Mouse (Mus musculus): Measurements from ENCODE around the gene Gm20388. TPM values are rescaled to one million over a fixed set of nuclear protein-coding genes. Genes with fewer than 3 reads are reported as not detected.

Gm20388 gene
- total RNA-seq, 2 experiments from 2014 or later: 1.9 to 2.0 TPM

DNA sequence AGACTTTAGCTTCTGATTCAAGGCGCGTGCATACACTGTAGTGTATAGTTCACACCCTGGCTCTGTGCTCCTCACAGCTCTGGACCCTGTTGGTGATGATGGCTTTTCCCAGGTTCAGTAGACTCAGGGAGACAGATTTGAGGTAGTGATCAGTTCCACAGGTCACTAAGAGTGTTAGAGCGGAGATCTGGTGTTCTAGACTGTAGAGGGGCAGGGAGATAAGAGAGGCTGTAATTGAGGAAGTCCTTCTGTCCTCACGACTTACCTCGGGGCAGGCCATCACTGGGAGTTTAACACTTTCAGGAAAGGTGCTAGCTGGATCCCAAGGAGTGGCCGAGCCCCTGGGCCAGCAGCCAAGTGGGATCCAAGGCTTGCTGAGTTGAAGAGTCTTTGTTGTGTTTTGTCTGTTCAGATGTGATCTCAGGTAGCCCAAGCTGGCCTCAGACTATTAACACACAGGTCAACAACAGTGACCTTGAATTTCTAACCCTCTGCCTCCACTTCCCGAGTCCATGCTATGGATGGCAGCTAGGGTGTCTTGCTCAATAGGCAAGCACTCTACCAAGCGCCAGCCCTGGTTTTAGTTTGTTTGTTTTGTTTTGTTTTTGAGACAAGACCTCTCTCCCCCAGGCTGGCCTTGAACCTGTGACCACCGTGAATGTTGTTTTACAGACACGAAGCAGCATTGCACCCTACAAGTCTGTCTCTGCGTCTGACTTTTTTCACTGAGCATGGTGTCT, 564.0 kb downstream of the Gm20388 start:
- no peak for DNase-seq

- DNase-seq: no peak
Measured at GRCm38 (mm10) chr8:120475462-120476201, 565.0 kb downstream of the Gm20388 start.

DNA sequence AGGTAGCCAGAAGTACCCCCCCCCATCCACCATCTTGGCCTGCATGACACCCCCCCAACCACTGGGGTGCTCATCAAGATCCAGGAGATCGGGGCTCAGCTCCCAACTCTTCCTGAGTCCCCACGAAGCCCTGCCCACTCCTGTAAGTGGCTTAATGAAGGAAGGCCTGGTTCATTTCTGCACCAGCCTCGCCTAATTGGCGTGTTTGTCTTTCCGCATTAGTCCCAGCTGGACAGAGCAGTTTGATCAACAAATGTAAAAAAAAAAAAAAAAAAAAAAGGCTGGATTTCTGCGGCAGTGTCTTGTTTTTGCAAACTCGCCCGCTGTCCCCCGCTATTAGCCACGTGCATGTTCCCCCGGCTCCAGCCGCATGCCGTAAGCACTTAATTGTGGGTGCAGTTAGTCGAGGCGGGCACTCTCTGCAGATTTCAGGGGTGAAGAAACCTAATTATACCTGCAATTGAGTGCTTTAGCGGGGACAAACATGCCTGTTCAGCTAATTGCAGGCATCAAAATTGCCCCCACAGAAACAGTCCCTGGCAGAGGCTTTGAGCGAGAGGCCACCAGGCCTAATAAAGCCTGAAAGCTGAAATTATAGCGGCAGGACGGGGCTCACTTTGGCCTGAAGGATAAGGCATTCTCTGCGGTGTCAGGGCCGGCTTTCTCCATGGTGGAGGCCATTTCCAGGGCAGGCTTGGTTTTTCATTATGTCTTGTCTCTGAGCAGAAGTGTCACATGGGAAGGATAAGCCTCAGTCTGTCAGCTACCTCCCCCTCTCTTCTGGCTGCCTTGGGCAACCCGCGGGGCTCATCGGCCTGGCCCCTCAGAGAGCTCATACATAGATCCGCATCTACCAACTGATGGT, 566.3 kb downstream of the Gm20388 start:
- no peak for DNase-seq

DNA sequence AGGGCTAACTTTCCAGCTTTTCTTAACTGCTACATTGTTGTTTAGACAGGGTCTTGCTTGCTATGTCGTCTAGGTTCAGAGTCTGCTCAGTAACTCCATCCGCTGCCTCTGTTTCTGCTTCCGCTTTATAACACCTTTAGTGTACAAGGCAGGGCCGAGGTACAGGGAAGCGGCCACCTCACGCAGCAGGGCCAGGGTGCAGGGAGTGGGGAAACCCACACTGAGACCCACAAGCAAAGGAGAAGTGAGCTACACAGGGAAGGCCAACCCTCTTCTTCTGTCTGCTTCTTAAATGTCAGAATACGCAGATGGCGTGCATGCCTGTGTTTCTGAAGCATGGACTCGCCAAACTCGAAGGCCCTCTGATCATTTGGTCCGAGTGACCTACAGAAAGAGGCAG, 568.1 kb downstream of the Gm20388 start:
- no peak for DNase-seq

DNA sequence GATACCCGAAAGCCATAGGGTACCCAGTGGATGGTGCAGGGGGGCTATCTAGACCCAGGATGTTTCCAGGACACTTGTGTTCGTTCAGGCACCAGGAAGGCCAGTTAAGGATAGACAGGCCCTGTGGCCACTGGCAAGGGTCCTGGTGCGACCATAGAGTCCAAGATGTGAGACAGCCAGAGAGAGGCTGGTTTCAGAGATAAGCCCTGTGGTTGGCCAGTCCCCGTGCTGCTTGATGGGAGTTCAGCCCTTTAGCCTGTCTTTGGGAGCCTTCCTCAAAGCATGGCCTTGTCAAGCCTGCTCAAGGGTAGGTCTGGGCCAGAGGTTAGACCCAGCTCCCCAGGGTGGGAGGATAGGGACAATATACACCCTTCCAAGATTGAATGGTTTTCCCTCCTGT, 569.0 kb downstream of the Gm20388 start:
- no peak for DNase-seq

- DNase-seq: no peak
Measured at GRCm38 (mm10) chr8:120482015-120482689, 571.5 kb downstream of the Gm20388 start.

DNA sequence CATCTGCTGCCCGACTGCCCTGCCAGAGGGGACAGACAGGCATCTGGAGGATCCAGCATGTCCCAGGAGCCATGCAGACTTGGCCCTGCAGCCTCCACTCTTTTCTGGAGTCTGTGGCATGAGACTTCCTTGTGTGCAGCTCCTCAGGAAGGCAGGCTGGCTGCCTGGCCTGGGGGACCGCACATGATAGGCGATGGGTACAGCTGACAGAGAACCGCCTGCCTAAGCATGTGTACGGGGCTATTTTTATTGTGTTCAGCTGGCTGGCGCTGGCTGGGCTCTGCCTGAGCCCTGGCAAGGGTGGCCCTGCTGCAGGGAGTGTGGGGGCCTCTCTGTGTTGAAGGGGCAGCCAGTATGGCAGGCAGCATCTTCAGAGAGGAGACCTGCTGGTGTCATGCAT, 573.8 kb downstream of the Gm20388 start:
- no peak for DNase-seq

DNA sequence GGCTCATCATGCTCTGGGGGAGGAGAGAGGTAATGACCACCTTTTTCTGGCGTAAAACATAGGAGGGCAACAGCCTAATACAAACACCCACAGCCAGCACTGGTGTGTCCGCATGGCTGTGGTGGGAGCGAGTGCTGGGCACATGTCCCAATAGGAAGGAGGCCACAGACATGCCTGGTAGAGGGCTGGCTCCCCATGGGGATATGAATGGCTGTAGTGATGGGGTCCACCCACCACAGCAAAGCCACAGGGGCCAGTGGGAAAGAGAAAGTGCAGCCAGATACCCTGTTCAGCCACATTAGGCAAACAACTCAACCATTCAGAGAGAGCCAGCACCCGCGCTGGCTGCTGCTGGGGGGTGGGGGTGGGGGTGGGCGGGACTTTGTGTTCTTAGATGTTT, 574.5 kb downstream of the Gm20388 start:
- DNase-seq: no peak

DNA sequence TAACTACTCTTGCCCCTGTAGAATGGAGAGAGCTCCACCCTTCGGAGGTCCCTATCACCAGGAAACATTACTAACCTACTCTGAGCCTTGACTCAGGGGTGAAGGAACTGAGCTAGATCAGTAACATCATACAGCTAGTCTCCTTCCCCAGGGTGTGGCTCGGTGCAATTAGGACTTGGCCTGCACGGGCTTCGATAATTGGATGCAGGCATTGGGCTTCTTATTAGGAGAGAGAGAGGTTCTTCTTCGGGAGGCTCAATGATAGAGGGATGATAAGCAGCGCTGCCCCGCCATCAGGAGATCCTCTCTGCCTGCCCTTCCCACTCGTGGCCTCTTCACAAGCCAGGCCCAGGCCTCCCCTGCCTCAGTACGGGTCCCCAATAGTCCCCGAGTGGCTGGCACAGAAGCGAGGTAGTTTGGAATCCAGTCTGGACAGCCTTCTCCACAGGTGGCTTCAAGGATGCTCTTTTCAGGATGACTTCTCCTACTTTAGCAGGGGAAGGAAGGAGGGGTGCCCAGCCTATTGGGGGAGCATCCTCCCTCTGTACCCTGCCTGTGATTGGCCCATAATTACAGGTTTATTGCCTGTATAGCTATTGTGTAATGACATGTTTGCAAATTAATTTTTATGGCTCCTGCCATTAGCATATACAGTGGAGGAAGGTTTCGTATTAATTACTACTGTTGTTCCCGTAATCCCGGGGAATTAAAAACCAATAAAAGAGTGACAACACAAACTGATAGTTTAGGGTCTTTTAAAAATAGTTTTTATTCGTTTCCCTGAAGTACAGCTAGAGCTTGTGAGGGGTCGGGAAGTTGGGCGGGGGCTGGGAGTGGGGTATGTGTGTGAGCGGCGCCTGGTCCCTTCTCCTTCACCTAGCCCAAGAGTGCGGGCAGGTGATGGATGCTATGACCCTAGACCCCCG, 575.2 kb downstream of the Gm20388 start:
- no peak for DNase-seq

GRCm38 (mm10) chr8:120486477-120487376, 576.1 kb downstream of the Gm20388 start:
- no peak for DNase-seq

DNA sequence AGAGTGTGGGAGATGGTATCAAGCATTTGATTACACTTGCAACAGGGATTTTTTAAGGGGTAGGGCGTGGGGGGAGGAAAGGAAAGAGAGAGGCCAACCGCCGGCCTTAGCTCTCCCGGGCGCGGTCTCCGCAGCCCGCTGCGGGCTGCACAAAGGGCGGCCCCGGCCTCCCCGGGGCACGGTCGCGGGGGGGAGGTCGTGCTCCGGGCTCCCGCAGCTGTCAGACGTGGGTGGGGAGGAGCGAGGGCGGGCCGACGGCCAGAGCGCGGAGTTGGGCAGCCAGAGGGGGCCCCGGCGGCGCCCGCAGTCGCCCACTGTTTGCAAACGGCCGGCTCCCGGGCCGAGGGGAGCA, 576.7 kb downstream of the Gm20388 start:
- peak; percentile 78 for DNase-seq

- peak; percentile 77 for DNase-seq
Measured at GRCm38 (mm10) chr8:120487729-120488510, 577.3 kb downstream of the Gm20388 start.

DNA sequence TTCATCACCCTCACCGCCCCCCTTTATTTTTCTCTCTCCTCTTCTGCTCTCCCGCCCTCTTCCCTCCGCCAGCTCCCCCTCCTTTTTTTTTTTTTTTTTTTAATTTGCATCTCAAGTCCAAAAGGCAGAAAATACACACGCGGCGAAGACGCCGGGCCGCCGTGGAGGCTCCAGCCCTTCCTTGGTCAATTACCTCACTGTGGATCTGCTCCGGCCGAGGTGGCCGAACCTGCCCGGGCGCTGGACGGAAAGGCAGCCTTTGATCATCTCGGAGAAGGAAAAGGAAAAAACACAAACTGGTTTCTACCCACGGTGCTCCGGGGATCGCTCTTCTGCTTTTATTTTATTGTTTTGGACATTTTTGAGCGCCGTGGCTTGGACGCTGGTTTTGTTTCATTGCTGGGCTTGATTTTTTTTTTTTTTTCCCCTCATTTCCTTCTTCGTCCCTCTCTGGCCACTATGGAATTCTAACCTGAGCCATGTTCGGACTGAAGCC, 578.0 kb downstream of the Gm20388 start:
- no peak for DNase-seq

- peak; percentile 71 for DNase-seq
Measured at GRCm38 (mm10) chr8:120489142-120489754, 578.6 kb downstream of the Gm20388 start.

GRCm38 (mm10) chr8:120489771-120490281, 579.2 kb downstream of the Gm20388 start:
- DNase-seq: no peak

GRCm38 (mm10) chr8:120490354-120491141, 579.9 kb downstream of the Gm20388 start:
- DNase-seq: no peak

DNA sequence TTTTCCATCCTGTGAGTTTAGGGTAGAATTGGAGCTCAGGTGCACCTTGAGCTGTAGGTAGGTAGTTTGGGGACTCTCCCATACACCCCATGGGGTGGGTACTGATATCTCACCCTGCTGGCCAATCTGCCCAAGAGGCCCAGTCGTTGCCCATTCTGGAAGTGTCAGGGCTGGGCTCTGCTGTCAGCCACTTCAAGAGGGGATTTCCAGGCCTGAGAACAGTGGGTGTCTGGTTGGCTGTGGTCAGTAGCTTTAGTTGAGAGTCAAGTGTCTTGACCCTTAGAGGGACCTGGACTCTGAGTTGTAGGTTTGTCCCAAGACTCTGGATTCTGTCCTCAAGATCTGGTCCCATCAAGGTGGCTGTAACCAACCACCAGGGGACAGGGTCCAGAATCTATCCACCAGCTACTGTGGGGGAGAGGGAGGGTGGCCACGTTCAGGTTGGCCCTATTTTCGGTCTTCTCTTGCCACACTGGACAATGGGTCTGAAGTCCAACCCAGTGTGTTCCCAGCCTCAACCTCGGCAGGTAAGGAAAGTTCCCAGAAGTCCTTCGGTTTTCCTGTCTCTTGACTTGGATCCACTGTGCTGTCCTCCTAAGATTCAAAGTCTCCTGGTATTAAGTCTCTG, 580.6 kb downstream of the Gm20388 start:
- DNase-seq: no peak
